In genomic region chr11:79716453-79716749, GRCm38 (mm10) we compare ENCODE assay signal across 1 mouse cellular context.
TF ChIP-seq lines count a peak whose summit lies in the region.

No protein-coding gene starts in this region.

TF ChIP-seq in CH12.LX, 34 proteins besides CTCF, POLR2A, EP300 and RAD21 (continued from another document):
- TF ChIP-seq ELF1 (IDR thresholded peaks at IDR 0.05; ENCODE audit: low read depth, low read length), result peak; percentile 32; the same call in 1 of the 2 replicates
- TF ChIP-seq HCFC1 (IDR thresholded peaks at IDR 0.05; ENCODE audit: low read depth, low read length), result no peak
- no peak for TF ChIP-seq USF2 (conservative IDR thresholded peaks at IDR 0.05; ENCODE audit: low read depth, low read length)
